Mouse (Mus musculus) retina, postnatal 7 days (tissue): ENCODE data around the gene Olfr1008.
A peak's percentile ranks its signal among the peaks of the same experiment; 100 is the strongest.
"Not testable (repeated sequence)": the region's sequence is repeated elsewhere in the genome, so short reads cannot be mapped to it uniquely, and the experiment has no call there.

Source experiments
- DNase-seq: peaks from one replicate; pipeline ENCODE4 v3.0.0-alpha.2; 2012; ENCODE audit warnings: low read depth, low spot score

Olfr1008 gene

GRCm38 (mm10) chr2:85689131-85689530 is at the start of gene Olfr1008:
Gene Olfr1008, plus strand, starts transcription at chr2:85689431.
- no peak for DNase-seq

- DNase-seq, result no peak
Observed at GRCm38 (mm10) chr2:85650604-85651003, 38.6 kb upstream of the Olfr1008 start, which contains the start of gene Olfr1002. Gene Olfr1002, minus strand, starts transcription at chr2:85650704.

- DNase-seq, result not testable (repeated sequence)
Observed at GRCm38 (mm10) chr2:85664355-85664754, 24.9 kb upstream of the Olfr1008 start, which contains the start of gene Olfr154. Gene Olfr154, minus strand, starts transcription at chr2:85664455.

GRCm38 (mm10) chr2:85678667-85679066 is 10.6 kb upstream of the Olfr1008 start, which contains the start of gene Olfr1006:
Gene Olfr1006, minus strand, starts transcription at chr2:85678767.
- DNase-seq, result no peak

GRCm38 (mm10) chr2:85710680-85711079 is 21.4 kb downstream of the Olfr1008 start:
- DNase-seq, result not testable (repeated sequence)

- no peak for DNase-seq
Observed at GRCm38 (mm10) chr2:85711159-85711558, 21.9 kb downstream of the Olfr1008 start.

- DNase-seq, result no peak
Observed at GRCm38 (mm10) chr2:85715119-85715518, 25.9 kb downstream of the Olfr1008 start, which contains the start of gene Olfr1009. Gene Olfr1009, plus strand, starts transcription at chr2:85715419.

GRCm38 (mm10) chr2:85725793-85726192 is 36.6 kb downstream of the Olfr1008 start:
- peak; percentile 2 for DNase-seq
